Mouse (Mus musculus): ENCODE measurements around the gene Kcnab1.

DNA sequence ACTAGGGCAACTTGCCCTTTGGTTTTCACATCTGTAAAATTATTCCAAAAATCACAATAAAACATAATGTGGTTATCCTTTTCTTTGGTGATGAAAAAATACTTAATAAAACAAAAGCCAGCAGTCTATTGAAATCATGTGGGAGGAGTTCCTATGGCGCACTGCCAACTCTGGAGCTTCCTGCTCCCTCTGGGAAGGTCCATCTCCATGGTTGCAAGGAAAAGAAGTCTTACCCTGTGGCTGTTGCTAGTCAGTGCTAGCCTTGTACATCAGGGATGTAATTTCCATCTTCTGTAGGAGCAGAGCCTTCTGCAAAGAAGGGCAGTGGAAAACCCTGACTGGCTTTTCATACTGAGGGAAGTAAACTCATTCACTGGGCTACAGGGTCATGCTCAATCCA, 254.3 kb downstream of the Kcnab1 start:
- no peak for TF ChIP-seq MAX (IDR thresholded peaks at IDR 0.05)
- no peak for TF ChIP-seq CTCF (IDR thresholded peaks at IDR 0.05; ENCODE audit: control insufficient read depth, insufficient read depth, insufficient read length)
- no peak for TF ChIP-seq CEBPB (IDR thresholded peaks at IDR 0.05; ENCODE audit: low read depth)
- TF ChIP-seq USF1 (IDR thresholded peaks at IDR 0.05; ENCODE audit: low read depth), result no peak
- no peak for TF ChIP-seq MYOG (IDR thresholded peaks at IDR 0.05; ENCODE audit: control insufficient read depth, extremely low read depth, insufficient read length)
- no peak for TF ChIP-seq FOSL1 (IDR thresholded peaks at IDR 0.05; ENCODE audit: insufficient read depth, low read length, poor library complexity, severe bottlenecking)

Measured in C2C12 (cell line).